Mouse (Mus musculus) skeletal muscle tissue, adult 2 months (tissue): ENCODE results near the gene Gm17622.

Experiments
- DNase-seq: peaks from one replicate; pipeline ENCODE4 v3.0.0-alpha.2; 2012; ENCODE audit warnings: low read depth, low spot score

Gene Gm17622

GRCm38 (mm10) chr13:96490433-96490832 is at the start of gene Gm17622:
TSS of gene Gm17622 (plus strand) at chr13:96490733.
- no peak for DNase-seq

GRCm38 (mm10) chr13:96450205-96450856 is 40.2 kb upstream of the Gm17622 start:
- no peak for DNase-seq

- DNase-seq = peak; percentile 23
These were observed 39.7 kb upstream of the Gm17622 start for GRCm38 (mm10) chr13:96450869-96451268.

GRCm38 (mm10) chr13:96451386-96452140 is 39.0 kb upstream of the Gm17622 start:
- no peak for DNase-seq

- DNase-seq = no peak
These were observed 37.9 kb upstream of the Gm17622 start for GRCm38 (mm10) chr13:96452621-96453020.

GRCm38 (mm10) chr13:96454288-96454687 is 36.2 kb upstream of the Gm17622 start:
- no peak for DNase-seq

- no peak for DNase-seq
These were observed 33.0 kb upstream of the Gm17622 start for GRCm38 (mm10) chr13:96457566-96457965.

- DNase-seq = no peak
These were observed 32.5 kb upstream of the Gm17622 start for GRCm38 (mm10) chr13:96458018-96458417.

- no peak for DNase-seq
These were observed 31.9 kb upstream of the Gm17622 start for GRCm38 (mm10) chr13:96458606-96459005.

GRCm38 (mm10) chr13:96462644-96463043 is 27.9 kb upstream of the Gm17622 start:
- DNase-seq = no peak

GRCm38 (mm10) chr13:96465315-96465714 is 25.2 kb upstream of the Gm17622 start:
- no peak for DNase-seq

- DNase-seq = no peak
These were observed 21.9 kb upstream of the Gm17622 start for GRCm38 (mm10) chr13:96468678-96469077.

GRCm38 (mm10) chr13:96470556-96470955 is 20.0 kb upstream of the Gm17622 start:
- DNase-seq = no peak

- no peak for DNase-seq
These were observed 19.6 kb upstream of the Gm17622 start, which contains the start of gene Ankdd1b for GRCm38 (mm10) chr13:96470957-96471356. TSS of gene Ankdd1b (minus strand) at chr13:96471198.

- DNase-seq = no peak
These were observed 13.3 kb upstream of the Gm17622 start for GRCm38 (mm10) chr13:96477226-96477625.

GRCm38 (mm10) chr13:96478991-96479390 is 11.5 kb upstream of the Gm17622 start:
- no peak for DNase-seq

- DNase-seq = no peak
These were observed 3.3 kb upstream of the Gm17622 start for GRCm38 (mm10) chr13:96487230-96487629.

GRCm38 (mm10) chr13:96487968-96488367 is 2.6 kb upstream of the Gm17622 start:
- no peak for DNase-seq

- no peak for DNase-seq
These were observed 6.1 kb downstream of the Gm17622 start for GRCm38 (mm10) chr13:96496630-96497029.

- no peak for DNase-seq
These were observed 9.4 kb downstream of the Gm17622 start for GRCm38 (mm10) chr13:96499891-96500290.

GRCm38 (mm10) chr13:96505661-96506060 is 15.1 kb downstream of the Gm17622 start:
- DNase-seq = no peak

GRCm38 (mm10) chr13:96506313-96506712 is 15.8 kb downstream of the Gm17622 start:
- DNase-seq = no peak

GRCm38 (mm10) chr13:96507541-96507940 is 17.0 kb downstream of the Gm17622 start:
- DNase-seq = no peak
